Mouse (Mus musculus): ENCODE data around the gene Cfap58. TPM values are rescaled to one million over a fixed set of nuclear protein-coding genes. Genes with fewer than 3 reads are reported as not detected.

Cfap58 gene
- polyA plus RNA-seq (2012; fragmentation: generic; extraction: Trizol), result not detected

GRCm38 (mm10) chr19:47937443-47938406 lies at the start of gene Cfap58:
TSS of gene Cfap58 (plus strand) at chr19:47937675.
- peaks cover 10% of the 10 kb centered on the region for H3K27me3 ChIP-seq (ENCODE audit: control insufficient read depth, insufficient read depth, insufficient read length)
- peak within 1 kb of the TSS; percentile 86 for H3K4me2 ChIP-seq (ENCODE audit: low read depth)
- no peaks in the 10 kb centered on the region for H3K36me3 ChIP-seq (ENCODE audit: control insufficient read depth, insufficient read depth)
- H3ac ChIP-seq (ENCODE audit: control insufficient read depth, insufficient read length), result no peak within 1 kb of the TSS
- peak within 1 kb of the TSS; percentile 9 for H3K4me3 ChIP-seq
- TF ChIP-seq MYOG (IDR thresholded peaks at IDR 0.05; ENCODE audit: control insufficient read depth in 1 of 3, insufficient read depth in 1 of 3, insufficient read length in 2 of 3, low read depth in 2 of 3) (peak in 2 of 3 experiments; percentile 31 to 52), SRF (IDR thresholded peaks at IDR 0.05; ENCODE audit: control insufficient read depth, insufficient read length, low read depth) (no peak), USF1 (IDR thresholded peaks at IDR 0.05; ENCODE audit: low read depth) (no peak), MYOD1 (IDR thresholded peaks at IDR 0.05; ENCODE audit: control insufficient read depth in 1 of 3, insufficient read length in 2 of 3, low read depth in 2 of 3) (peak in 2 of 3 experiments; percentile 79 to 80), TCF3 (IDR thresholded peaks at IDR 0.05; ENCODE audit: insufficient read length, low read depth) (peak; percentile 14)
- no peaks in the 10 kb centered on the region for H3K79me2 ChIP-seq (ENCODE audit: control insufficient read depth, insufficient read depth)

GRCm38 (mm10) chr19:47888037-47888436 lies 49.4 kb upstream of the Cfap58 start:
- TF ChIP-seq REST (IDR thresholded peaks at IDR 0.05; ENCODE audit: insufficient read depth, insufficient read length) (no peak), MYOD1 (IDR thresholded peaks at IDR 0.05; ENCODE audit: control insufficient read depth in 1 of 3, insufficient read length in 2 of 3, low read depth in 2 of 3) (no peak), E2F4 (IDR thresholded peaks at IDR 0.05; ENCODE audit: insufficient read depth) (no peak), MYOG (IDR thresholded peaks at IDR 0.05; ENCODE audit: control insufficient read depth in 1 of 3, insufficient read depth in 1 of 3, insufficient read length in 2 of 3, low read depth in 2 of 3) (no peak), MAX (IDR thresholded peaks at IDR 0.05; ENCODE audit: low read depth) (no peak), POLR2AphosphoS2 (IDR thresholded peaks at IDR 0.05; ENCODE audit: insufficient read length, low read depth) (no peak), POLR2A (IDR thresholded peaks at IDR 0.05; ENCODE audit: insufficient read length, low read depth) (no peak), CEBPB (IDR thresholded peaks at IDR 0.05; ENCODE audit: insufficient read depth, poor library complexity, severe bottlenecking) (no peak), TCF3 (IDR thresholded peaks at IDR 0.05; ENCODE audit: insufficient read length, low read depth) (no peak), USF1 (IDR thresholded peaks at IDR 0.05; ENCODE audit: low read depth) (no peak), TCF12 (IDR thresholded peaks at IDR 0.05; ENCODE audit: insufficient read depth, poor library complexity, severe bottlenecking) (no peak), SRF (IDR thresholded peaks at IDR 0.05; ENCODE audit: control insufficient read depth, insufficient read length, low read depth) (no peak)
- no peak overlapping the region for H3K4me3 ChIP-seq
- H3K4me2 ChIP-seq (ENCODE audit: low read depth), result peak overlapping the region; percentile 27
- H3K36me3 ChIP-seq (ENCODE audit: control insufficient read depth, insufficient read depth), result peaks cover 1% of the 10 kb centered on the region
- no peaks in the 10 kb centered on the region for H3K79me2 ChIP-seq (ENCODE audit: control insufficient read depth, insufficient read depth)
- H3K27me3 ChIP-seq (ENCODE audit: control insufficient read depth, insufficient read depth, insufficient read length), result no peaks in the 10 kb centered on the region
- no peak overlapping the region for H3ac ChIP-seq (ENCODE audit: control insufficient read depth, insufficient read length)

GRCm38 (mm10) chr19:47890489-47891130 lies 46.9 kb upstream of the Cfap58 start:
- no peaks in the 10 kb centered on the region for H3K27me3 ChIP-seq (ENCODE audit: control insufficient read depth, insufficient read depth, insufficient read length)
- H3K79me2 ChIP-seq (ENCODE audit: control insufficient read depth, insufficient read depth), result no peaks in the 10 kb centered on the region
- H3K4me3 ChIP-seq, result peak overlapping the region; percentile 19
- H3K4me2 ChIP-seq (ENCODE audit: low read depth), result peak overlapping the region; percentile 98
- H3ac ChIP-seq (ENCODE audit: control insufficient read depth, insufficient read length), result no peak overlapping the region
- H3K36me3 ChIP-seq (ENCODE audit: control insufficient read depth, insufficient read depth), result peaks cover 11% of the 10 kb centered on the region
- TF ChIP-seq TCF3 (IDR thresholded peaks at IDR 0.05; ENCODE audit: insufficient read length, low read depth) (no peak), TCF12 (IDR thresholded peaks at IDR 0.05; ENCODE audit: insufficient read depth, poor library complexity, severe bottlenecking) (peak; percentile 56), CEBPB (IDR thresholded peaks at IDR 0.05; ENCODE audit: insufficient read depth, poor library complexity, severe bottlenecking) (no peak), MYOG (IDR thresholded peaks at IDR 0.05; ENCODE audit: control insufficient read depth in 1 of 3, insufficient read depth in 1 of 3, insufficient read length in 2 of 3, low read depth in 2 of 3) (peak in 2 of 3 experiments; percentile 21 to 85), POLR2AphosphoS2 (IDR thresholded peaks at IDR 0.05; ENCODE audit: insufficient read length, low read depth) (peak; percentile 36), E2F4 (IDR thresholded peaks at IDR 0.05; ENCODE audit: insufficient read depth) (no peak), MYOD1 (IDR thresholded peaks at IDR 0.05; ENCODE audit: control insufficient read depth in 1 of 3, insufficient read length in 2 of 3, low read depth in 2 of 3) (peak in 2 of 3 experiments; percentile 66 to 83)

GRCm38 (mm10) chr19:47891562-47892312 lies 45.7 kb upstream of the Cfap58 start:
- H3K4me2 ChIP-seq (ENCODE audit: low read depth), result peak overlapping the region; percentile 98
- no peaks in the 10 kb centered on the region for H3K27me3 ChIP-seq (ENCODE audit: control insufficient read depth, insufficient read depth, insufficient read length)
- H3K36me3 ChIP-seq (ENCODE audit: control insufficient read depth, insufficient read depth), result peaks cover 21% of the 10 kb centered on the region
- no peaks in the 10 kb centered on the region for H3K79me2 ChIP-seq (ENCODE audit: control insufficient read depth, insufficient read depth)
- H3K4me3 ChIP-seq, result peak overlapping the region; percentile 19
- TF ChIP-seq CEBPB (IDR thresholded peaks at IDR 0.05; ENCODE audit: insufficient read depth, poor library complexity, severe bottlenecking) (no peak), TCF3 (IDR thresholded peaks at IDR 0.05; ENCODE audit: insufficient read length, low read depth) (peak; percentile 70), MYOD1 (IDR thresholded peaks at IDR 0.05; ENCODE audit: control insufficient read depth in 1 of 3, insufficient read length in 2 of 3, low read depth in 2 of 3) (peak; percentile 78 to 99 (median 91)), E2F4 (IDR thresholded peaks at IDR 0.05; ENCODE audit: insufficient read depth) (no peak), POLR2A (IDR thresholded peaks at IDR 0.05; ENCODE audit: insufficient read length, low read depth) (peak; percentile 36), MAX (IDR thresholded peaks at IDR 0.05; ENCODE audit: low read depth) (no peak), TCF12 (IDR thresholded peaks at IDR 0.05; ENCODE audit: insufficient read depth, poor library complexity, severe bottlenecking) (peak; percentile 73), REST (IDR thresholded peaks at IDR 0.05; ENCODE audit: insufficient read depth, insufficient read length) (no peak), USF1 (IDR thresholded peaks at IDR 0.05; ENCODE audit: low read depth) (no peak), POLR2AphosphoS2 (IDR thresholded peaks at IDR 0.05; ENCODE audit: insufficient read length, low read depth) (peak; percentile 67), SRF (IDR thresholded peaks at IDR 0.05; ENCODE audit: control insufficient read depth, insufficient read length, low read depth) (peak; percentile 12), MYOG (IDR thresholded peaks at IDR 0.05; ENCODE audit: control insufficient read depth in 1 of 3, insufficient read depth in 1 of 3, insufficient read length in 2 of 3, low read depth in 2 of 3) (peak; percentile 55 to 88 (median 71))
- no peak overlapping the region for H3ac ChIP-seq (ENCODE audit: control insufficient read depth, insufficient read length)

Measured in myocyte (in vitro differentiated cells).